Mouse (Mus musculus) mouse trophoblast stem cell (cell line): ENCODE results near the gene Slc2a2.
"Not testable (repeated sequence)": the region's sequence is repeated elsewhere in the genome, so short reads cannot be mapped to it uniquely, and the experiment has no call there.

ENCODE experiments used
- in situ Hi-C, 2 experiments: fragments of 300-500 bp; cut with MseI, MboI; formaldehyde crosslinking; loops; 2 replicates in 1 of 2; 3 replicates in 1 of 2; pipeline ENCODE4 v1.15.1; 2025

Slc2a2 gene

DNA sequence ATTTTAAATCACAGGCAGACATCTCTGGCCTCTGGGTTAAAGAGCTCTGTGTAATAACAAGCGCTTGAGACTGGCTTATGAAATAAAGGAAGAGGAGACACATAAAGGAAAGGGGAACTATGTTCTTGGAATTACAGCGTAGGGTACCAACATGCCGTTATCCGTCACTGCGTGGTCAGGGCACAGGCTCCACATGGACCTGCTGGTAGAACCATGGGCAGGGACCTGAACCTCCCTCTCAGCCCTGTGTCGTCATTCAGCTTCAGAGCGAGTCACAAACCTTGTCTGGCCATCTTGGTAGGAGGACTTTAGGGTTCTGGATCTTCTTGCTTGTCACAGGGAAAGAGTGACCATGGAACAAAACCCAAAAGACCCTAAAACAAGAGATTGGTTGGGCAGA, 28.7 kb downstream of the Slc2a2 start:
- in situ Hi-C loops, result loop anchor here in 1 of 2 experiments (25.0 kb wide), 1 partner anchor 564 kb away; no protein-coding TSS in a partner anchor

- in situ Hi-C loops, result loop anchor here in 1 of 2 experiments (25.0 kb wide), 1 partner anchor 572 kb away; no protein-coding TSS in a partner anchor
These were observed 37.0 kb downstream of the Slc2a2 start for GRCm38 (mm10) chr3:28734712-28735111.

- in situ Hi-C loops, result loop anchor here in 1 of 2 experiments (25.0 kb wide), 1 partner anchor 575 kb away; no protein-coding TSS in a partner anchor
These were observed 39.3 kb downstream of the Slc2a2 start for GRCm38 (mm10) chr3:28736981-28737380.

- in situ Hi-C loops, result loop anchor here (10.0 to 25.0 kb wide), 2 partner anchors 576 to 578 kb away; no protein-coding TSS in a partner anchor
These were observed 42.6 kb downstream of the Slc2a2 start for GRCm38 (mm10) chr3:28740353-28740752.

GRCm38 (mm10) chr3:28743251-28743650, 45.5 kb downstream of the Slc2a2 start:
- in situ Hi-C loops, result loop anchor here (10.0 to 25.0 kb wide), 2 partner anchors 578 to 581 kb away; no protein-coding TSS in a partner anchor

DNA sequence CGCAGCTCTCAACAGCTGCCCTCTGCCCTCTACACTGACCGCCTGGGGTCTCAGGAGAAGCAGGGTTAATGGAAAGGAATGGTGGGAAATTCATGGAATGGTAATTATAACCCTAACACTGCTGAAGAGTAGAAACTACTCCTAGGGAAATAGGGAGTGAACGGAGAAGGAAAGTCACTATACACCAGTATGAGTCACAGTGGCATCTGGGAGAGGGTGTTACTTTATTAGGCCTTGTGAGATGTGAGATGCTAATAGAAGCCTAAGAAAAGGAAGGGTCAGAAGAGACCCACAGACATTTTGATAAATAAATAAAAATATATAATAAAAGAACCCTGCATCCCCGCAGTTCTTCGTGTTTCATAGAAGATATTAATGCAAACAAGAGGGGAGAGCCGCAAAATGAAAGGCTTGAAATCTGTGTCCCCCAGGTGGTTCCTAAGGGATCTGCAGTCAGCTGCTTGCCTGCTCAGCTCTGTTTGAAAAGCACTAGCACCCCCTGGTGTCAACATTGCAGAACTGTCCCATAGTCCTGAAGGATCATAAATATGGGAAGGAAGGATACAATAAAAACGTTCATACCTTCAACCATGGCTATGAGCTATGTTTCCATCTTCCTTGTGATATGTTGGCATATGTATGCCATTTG, 48.3 kb downstream of the Slc2a2 start:
- in situ Hi-C loops, result loop anchor here (5.0 to 25.0 kb wide), 4 partner anchors 39 to 584 kb away; no protein-coding TSS in a partner anchor

GRCm38 (mm10) chr3:28748151-28748550, 50.4 kb downstream of the Slc2a2 start:
- in situ Hi-C loops, result loop anchor here (5.0 to 25.0 kb wide), 4 partner anchors 41 to 586 kb away; no protein-coding TSS in a partner anchor

- in situ Hi-C loops, result loop anchor here (5.0 to 25.0 kb wide), 4 partner anchors 42 to 587 kb away; no protein-coding TSS in a partner anchor
These were observed 51.3 kb downstream of the Slc2a2 start for GRCm38 (mm10) chr3:28748956-28749355.

DNA sequence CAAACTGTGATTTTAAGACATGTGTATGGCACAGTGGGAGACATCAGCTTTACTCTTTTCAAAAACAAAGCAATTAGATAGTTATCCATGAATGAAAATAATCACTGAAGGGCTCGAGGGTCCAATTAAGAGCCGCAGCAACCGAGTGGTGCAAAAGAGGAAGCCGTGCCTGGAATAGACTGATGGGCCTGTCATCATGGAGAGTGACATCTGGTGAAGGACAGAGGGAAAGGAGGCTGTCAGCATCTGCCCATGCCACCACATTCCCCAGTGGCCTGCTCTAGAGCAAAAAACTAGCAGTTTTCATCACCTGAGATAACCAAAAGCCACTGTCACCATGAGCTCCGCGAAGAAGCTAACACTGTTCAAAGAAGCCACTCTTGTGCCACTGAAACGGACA, 57.8 kb downstream of the Slc2a2 start:
- in situ Hi-C loops, result no loop called here

DNA sequence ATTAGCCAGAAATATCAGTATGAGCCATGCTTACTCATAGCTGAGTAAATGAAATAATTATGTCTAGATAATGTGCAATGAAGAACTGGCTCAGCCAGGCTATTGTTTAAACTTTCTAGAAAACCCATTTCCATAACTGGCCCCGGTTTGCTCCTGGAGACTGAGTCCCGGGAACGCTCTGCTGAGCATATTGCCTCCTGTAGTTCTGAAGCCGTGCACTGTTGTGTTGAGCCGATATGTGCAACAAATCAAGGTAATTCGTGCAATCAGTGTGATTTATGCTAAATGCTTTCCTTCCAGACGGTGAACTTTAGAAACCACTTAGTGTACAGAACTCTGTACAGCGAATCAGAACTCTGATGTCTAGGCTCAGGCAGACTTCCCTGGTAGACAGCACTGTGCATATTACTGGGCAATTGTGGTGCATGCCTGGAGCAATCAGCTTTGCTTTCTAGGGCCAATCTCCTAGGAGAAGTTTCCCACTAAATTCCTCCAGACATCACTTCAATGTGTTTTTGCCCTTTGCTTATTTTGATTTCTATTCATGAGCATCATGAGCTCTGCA, 63.6 kb downstream of the Slc2a2 start:
- in situ Hi-C loops, result no loop called here

DNA sequence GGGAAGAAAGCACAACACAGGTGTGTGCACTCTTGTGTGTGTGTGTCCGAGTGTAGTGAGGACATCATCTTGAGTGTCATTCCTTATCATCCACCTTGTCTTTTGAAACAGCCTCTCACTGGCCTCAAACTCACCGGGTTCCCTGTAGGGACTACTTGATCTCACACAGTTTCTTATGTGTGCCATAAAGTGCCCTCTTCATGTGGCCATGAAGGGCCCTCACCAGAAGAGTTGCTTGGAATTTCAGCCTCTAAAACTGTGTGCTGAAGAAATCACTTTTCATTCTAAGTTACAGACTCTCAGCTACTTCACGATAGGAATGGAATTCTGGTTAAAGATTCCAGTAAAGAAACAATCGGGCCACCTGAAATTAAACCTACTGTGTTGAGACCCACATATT, 69.2 kb downstream of the Slc2a2 start:
- in situ Hi-C loops, result no loop called here

GRCm38 (mm10) chr3:28768222-28768621, 70.5 kb downstream of the Slc2a2 start:
- in situ Hi-C loops, result no loop called here

- in situ Hi-C loops, result not testable (repeated sequence)
These were observed 75.2 kb downstream of the Slc2a2 start for GRCm38 (mm10) chr3:28772919-28773318.

GRCm38 (mm10) chr3:28775361-28775760, 77.7 kb downstream of the Slc2a2 start:
- in situ Hi-C loops, result no loop called here

- in situ Hi-C loops, result no loop called here
These were observed 78.3 kb downstream of the Slc2a2 start for GRCm38 (mm10) chr3:28775958-28776357.

- in situ Hi-C loops, result no loop called here
These were observed 78.8 kb downstream of the Slc2a2 start for GRCm38 (mm10) chr3:28776491-28776890.

DNA sequence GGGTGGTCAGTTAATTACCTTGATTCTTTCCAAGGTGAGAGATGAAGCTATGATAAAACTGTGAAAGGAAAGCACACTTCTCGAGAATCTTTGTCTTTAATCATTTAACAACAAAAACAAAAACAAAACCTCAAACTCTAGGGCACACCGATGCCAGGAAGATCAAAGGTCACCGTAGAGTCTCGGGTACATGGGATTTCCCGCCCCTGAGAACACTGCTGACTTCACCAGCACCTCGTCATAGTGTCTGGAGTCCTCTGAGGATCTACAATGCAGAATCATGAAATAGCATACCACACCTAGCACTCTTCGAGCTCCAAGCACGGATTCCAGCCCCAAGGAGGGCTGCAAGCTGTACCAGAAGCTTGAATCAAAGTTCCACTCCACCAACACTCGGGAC, 82.8 kb downstream of the Slc2a2 start:
- in situ Hi-C loops, result no loop called here
